Mouse (Mus musculus): ENCODE data around the gene 2410002F23Rik. TPM values are rescaled to one million over a fixed set of nuclear protein-coding genes. Genes with fewer than 3 reads are reported as not detected.
"Not testable (repeated sequence)": the region's sequence is repeated elsewhere in the genome, so short reads cannot be mapped to it uniquely, and the experiment has no call there.

The 2410002F23Rik gene
- polyA plus RNA-seq, 1 experiment from 2014 or later: 209 TPM

DNA sequence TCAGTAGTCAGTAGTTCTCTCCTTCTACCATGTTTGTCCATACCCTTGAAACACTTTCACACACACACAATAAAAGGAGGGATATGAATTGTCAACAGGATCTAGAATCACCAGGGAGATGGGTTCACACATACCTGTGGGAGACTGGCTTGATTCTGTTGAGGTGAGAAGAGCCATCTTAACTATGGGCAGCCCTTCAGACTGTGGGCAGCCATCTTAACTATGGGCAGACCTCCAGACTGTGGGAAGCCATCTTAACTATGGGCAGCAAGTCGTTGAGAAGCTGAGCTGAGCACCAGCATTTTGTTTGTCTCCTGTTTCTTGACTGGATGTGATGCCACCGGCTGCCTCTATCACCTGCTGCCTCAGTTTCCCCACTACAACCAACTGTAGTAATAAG is 24.8 kb downstream of the 2410002F23Rik start:
- no peak overlapping the region for H3K27ac ChIP-seq
- H3K4me3 ChIP-seq: no peak overlapping the region
- no peak for DNase-seq (ENCODE audit: extremely low spot score, low spot score)
- H3K9me3 ChIP-seq: no peaks in the 10 kb centered on the region; the same call in 1 of the 2 replicates
- H3K27me3 ChIP-seq (ENCODE audit: poor library complexity, severe bottlenecking): peaks cover 38% of the 10 kb centered on the region
- H3K36me3 ChIP-seq (replicated peaks): no peaks in the 10 kb centered on the region
- H3K4me1 ChIP-seq: peaks cover 7% of the 10 kb centered on the region
- 77% methylated on average over 2 of the region's 2 CpGs for WGBS

DNA sequence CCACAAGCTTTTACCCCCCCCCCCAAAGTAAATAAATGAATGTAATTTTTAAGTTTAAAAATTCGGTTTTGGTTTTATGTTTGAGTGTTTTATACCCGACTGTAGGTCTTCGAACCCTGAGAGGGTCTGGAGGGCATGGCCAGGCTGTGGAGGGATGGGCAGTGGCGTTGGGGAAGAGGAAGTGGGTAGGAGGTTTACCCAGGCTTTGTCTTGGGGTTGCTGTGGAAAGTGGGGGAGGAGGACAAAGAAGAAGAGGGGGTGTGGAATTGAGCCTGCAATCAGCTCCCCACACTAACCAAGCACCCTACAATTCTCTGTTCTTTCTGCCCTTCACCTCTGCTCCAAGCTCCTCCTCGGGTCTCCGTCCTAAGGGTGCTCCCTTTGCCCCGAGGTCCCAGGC is 26.0 kb downstream of the 2410002F23Rik start:
- WGBS: 80% methylated on average over 7 of the region's 7 CpGs
- peaks cover 7% of the 10 kb centered on the region for H3K4me1 ChIP-seq
- no peak for DNase-seq (ENCODE audit: extremely low spot score, low spot score)
- H3K4me3 ChIP-seq: no peak overlapping the region
- no peaks in the 10 kb centered on the region for H3K36me3 ChIP-seq (replicated peaks)
- H3K27me3 ChIP-seq (ENCODE audit: poor library complexity, severe bottlenecking): peaks cover 29% of the 10 kb centered on the region
- no peaks in the 10 kb centered on the region; the same call in 1 of the 2 replicates for H3K9me3 ChIP-seq
- no peak overlapping the region for H3K27ac ChIP-seq

DNA sequence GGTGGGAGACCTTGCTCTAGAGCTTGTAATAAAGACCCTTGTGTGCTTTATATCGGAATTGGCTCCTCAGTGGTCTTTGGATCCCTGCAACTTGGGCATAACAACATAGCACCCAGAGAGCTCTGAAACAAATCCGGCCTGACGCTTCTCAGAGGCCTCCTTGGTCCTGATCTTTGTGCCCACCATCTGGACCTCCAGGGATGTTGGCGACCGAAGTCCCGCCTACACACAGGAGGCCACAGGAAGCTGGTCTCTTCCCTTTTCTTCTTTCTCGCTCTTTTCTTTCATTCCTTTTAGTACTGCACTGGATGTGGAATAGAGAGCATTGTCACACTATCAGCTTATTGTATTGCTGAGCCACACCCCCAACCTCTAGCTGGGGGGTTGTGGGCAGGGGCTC is 26.9 kb downstream of the 2410002F23Rik start:
- peaks cover 7% of the 10 kb centered on the region for H3K4me1 ChIP-seq
- H3K27ac ChIP-seq: no peak overlapping the region
- no peak for DNase-seq (ENCODE audit: extremely low spot score, low spot score)
- WGBS: 72% methylated on average over 7 of the region's 7 CpGs
- H3K36me3 ChIP-seq (replicated peaks): no peaks in the 10 kb centered on the region
- H3K4me3 ChIP-seq: no peak overlapping the region
- no peaks in the 10 kb centered on the region; the same call in 1 of the 2 replicates for H3K9me3 ChIP-seq
- peaks cover 27% of the 10 kb centered on the region for H3K27me3 ChIP-seq (ENCODE audit: poor library complexity, severe bottlenecking)

DNA sequence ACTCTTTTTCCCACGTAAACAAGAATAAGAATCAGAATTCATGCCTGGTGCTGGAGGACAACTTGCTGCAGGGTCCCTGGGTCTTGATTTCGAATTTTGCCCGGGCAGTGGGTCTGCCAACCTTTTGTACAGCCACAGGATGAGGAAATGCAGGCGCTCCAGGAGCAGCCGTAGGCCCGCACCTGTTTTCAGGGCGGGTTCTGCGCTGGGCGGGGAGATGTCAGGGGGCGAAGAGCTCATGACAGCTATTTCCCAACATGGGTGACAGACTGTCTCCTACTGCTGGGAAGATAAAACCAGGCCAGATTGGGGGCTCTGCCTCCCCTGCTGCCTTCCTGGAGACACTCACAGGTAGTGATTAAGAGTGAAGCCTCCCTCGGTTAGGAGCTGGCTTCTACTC is 27.6 kb downstream of the 2410002F23Rik start:
- peaks cover 7% of the 10 kb centered on the region for H3K4me1 ChIP-seq
- H3K9me3 ChIP-seq: no peaks in the 10 kb centered on the region; the same call in 1 of the 2 replicates
- DNase-seq (ENCODE audit: extremely low spot score, low spot score): no peak
- peaks cover 27% of the 10 kb centered on the region for H3K27me3 ChIP-seq (ENCODE audit: poor library complexity, severe bottlenecking)
- H3K36me3 ChIP-seq (replicated peaks): no peaks in the 10 kb centered on the region
- H3K27ac ChIP-seq: no peak overlapping the region
- WGBS: 46% methylated on average over 11 of the region's 11 CpGs
- H3K4me3 ChIP-seq: no peak overlapping the region

DNA sequence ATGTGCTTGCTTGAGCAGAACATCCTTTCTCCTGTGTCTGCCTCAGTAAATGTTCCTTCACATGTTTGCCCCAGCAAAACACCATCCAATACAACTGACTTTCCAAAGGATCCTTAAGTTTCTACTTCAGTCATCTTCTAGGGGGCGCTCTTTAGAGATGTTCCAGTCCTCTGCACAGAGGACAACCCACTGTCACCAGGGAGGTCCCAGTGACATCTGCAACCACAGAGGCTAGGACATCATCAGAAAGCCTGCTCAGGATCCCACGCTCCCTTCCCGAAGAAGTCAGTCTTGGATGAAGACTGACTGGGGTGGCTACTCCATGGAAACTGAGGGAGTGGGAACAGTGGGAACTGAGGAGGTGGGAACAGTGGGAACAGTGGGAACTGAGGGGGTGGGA is 29.0 kb downstream of the 2410002F23Rik start:
- DNase-seq (ENCODE audit: extremely low spot score, low spot score): no peak
- WGBS: 71% methylated on average over 3 of the region's 3 CpGs
- Histone ChIP-seq H3K27ac (no peak overlapping the region), H3K4me3 (no peak overlapping the region), H3K36me3 (replicated peaks) (no peaks in the 10 kb centered on the region), H3K4me1 (peaks cover 7% of the 10 kb centered on the region), H3K9me3 (no peaks in the 10 kb centered on the region; the same call in 1 of the 2 replicates), H3K27me3 (ENCODE audit: poor library complexity, severe bottlenecking) (peaks cover 27% of the 10 kb centered on the region)

- WGBS: 75% methylated on average over 10 of the region's 10 CpGs
- Histone ChIP-seq H3K27me3 (ENCODE audit: poor library complexity, severe bottlenecking) (peaks cover 27% of the 10 kb centered on the region), H3K36me3 (replicated peaks) (no peaks in the 10 kb centered on the region), H3K4me3 (no peak overlapping the region), H3K27ac (no peak overlapping the region), H3K9me3 (no peaks in the 10 kb centered on the region; the same call in 1 of the 2 replicates), H3K4me1 (peaks cover 7% of the 10 kb centered on the region)
- no peak for DNase-seq (ENCODE audit: extremely low spot score, low spot score)
Observed at GRCm38 (mm10) chr7:44276461-44277249, 30.1 kb downstream of the 2410002F23Rik start.

DNA sequence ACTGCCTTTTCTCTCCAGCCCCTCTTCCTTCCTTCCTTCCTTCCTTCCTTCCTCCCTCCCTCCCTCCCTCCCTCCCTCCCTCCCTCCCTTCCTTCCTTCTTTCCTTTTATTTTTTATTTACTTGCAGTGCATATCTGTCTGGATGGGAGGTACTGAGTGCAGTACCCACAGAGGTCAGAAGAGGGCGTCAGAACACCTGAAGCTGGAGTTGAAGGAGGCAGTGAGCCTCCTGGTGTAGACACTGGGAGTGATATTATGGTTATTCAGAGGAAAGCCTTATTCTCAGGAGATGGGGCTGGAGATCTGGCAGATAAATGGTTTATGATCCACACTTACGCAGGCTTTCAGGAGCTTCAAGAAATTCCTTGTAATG is 30.7 kb downstream of the 2410002F23Rik start:
- WGBS: 46% methylated on average over 2 of the region's 2 CpGs
- no peak overlapping the region for H3K27ac ChIP-seq

DNA sequence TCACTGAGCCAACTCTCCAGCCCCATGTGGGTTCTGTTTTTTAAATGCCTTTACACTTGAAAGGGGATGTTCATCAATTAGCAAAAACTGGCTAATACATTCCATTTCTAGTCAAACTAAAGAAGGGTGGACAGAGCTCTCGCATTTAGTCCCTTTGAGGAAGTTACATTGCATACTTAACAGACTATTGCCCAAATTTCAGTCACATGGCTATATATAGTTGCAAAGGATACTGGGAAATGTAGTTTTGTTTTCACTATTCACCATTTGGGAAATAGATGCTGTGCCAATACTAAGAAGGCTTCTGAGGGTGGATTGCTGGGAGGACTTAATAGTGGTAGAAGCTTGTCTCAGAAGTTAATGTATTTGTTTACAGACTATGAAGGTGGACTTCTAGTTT is 34.4 kb downstream of the 2410002F23Rik start:
- H3K36me3 ChIP-seq (replicated peaks): no peaks in the 10 kb centered on the region
- no peak overlapping the region for H3K27ac ChIP-seq
- H3K4me1 ChIP-seq: no peaks in the 10 kb centered on the region
- no peaks in the 10 kb centered on the region for H3K27me3 ChIP-seq (ENCODE audit: poor library complexity, severe bottlenecking)
- H3K4me3 ChIP-seq: no peak overlapping the region
- no peak for DNase-seq (ENCODE audit: extremely low spot score, low spot score)
- no peaks in the 10 kb centered on the region; the same call in 1 of the 2 replicates for H3K9me3 ChIP-seq
- 75% methylated on average over 1 of the region's 1 CpGs for WGBS

More for the DNA sequence above, 30.7 kb downstream of the 2410002F23Rik start:
- DNase-seq (ENCODE audit: extremely low spot score, low spot score): no peak
- H3K4me1 ChIP-seq: peaks cover 7% of the 10 kb centered on the region
- H3K9me3 ChIP-seq: no peaks in the 10 kb centered on the region; the same call in 1 of the 2 replicates
- peaks cover 27% of the 10 kb centered on the region for H3K27me3 ChIP-seq (ENCODE audit: poor library complexity, severe bottlenecking)
- no peak overlapping the region for H3K4me3 ChIP-seq
- no peaks in the 10 kb centered on the region for H3K36me3 ChIP-seq (replicated peaks)

DNA sequence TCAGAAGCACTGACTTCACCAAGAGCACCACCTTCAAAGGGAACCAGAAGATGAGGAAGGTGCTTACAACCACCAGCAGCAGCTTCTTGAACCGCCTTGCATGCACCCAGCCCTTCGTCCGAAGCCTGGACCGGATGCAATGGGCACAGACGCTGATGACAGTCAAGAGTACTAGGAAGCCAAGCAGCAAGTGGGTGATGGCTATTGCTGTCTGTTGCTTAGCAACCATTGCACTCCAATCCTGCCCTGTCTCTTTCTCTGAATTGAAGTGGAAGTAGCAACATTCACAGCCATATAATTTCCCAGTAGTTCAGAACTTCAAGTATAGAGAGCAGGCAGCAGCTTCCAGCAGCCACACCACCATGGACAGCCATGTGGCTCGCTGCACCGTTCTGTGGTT is 35.1 kb downstream of the 2410002F23Rik start:
- no peak for DNase-seq (ENCODE audit: extremely low spot score, low spot score)
- no peaks in the 10 kb centered on the region for H3K36me3 ChIP-seq (replicated peaks)
- H3K4me1 ChIP-seq: no peaks in the 10 kb centered on the region
- no peak overlapping the region for H3K4me3 ChIP-seq
- 83% methylated on average over 7 of the region's 7 CpGs for WGBS
- H3K27ac ChIP-seq: no peak overlapping the region
- no peaks in the 10 kb centered on the region for H3K9me3 ChIP-seq
- no peaks in the 10 kb centered on the region for H3K27me3 ChIP-seq (ENCODE audit: poor library complexity, severe bottlenecking)

- Histone ChIP-seq H3K27ac (no peak overlapping the region), H3K9me3 (0 out of 2 replicates have a peak, but pooled peaks cover 4% of the 10 kb centered on the region), H3K27me3 (ENCODE audit: poor library complexity, severe bottlenecking) (no peaks in the 10 kb centered on the region), H3K4me1 (no peaks in the 10 kb centered on the region), H3K36me3 (replicated peaks) (no peaks in the 10 kb centered on the region), H3K4me3 (no peak overlapping the region)
- WGBS: 72% methylated on average over 7 of the region's 7 CpGs
- DNase-seq (ENCODE audit: extremely low spot score, low spot score): no peak
Observed at GRCm38 (mm10) chr7:44287760-44288159, 41.2 kb downstream of the 2410002F23Rik start.

DNA sequence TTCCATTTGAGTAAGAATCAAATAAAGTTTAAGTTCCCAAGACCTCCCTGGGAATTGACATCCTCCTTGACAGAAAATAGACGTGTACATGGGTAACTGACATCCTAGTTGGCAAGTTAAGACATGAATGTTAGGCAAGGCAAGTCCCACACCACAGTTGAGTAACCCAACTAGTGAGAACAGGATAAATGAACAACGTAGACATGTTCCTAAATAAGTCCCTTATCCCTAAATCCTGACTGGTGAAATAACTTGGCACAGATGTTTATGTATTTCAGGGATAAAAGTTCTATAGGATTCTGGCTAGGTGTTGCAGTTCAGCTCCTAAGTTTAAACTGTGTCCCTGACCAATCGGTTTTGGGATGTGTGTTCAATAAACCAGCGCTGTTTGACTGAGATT is 44.5 kb downstream of the 2410002F23Rik start:
- H3K27ac ChIP-seq: no peak overlapping the region
- 0 out of 2 replicates have a peak, but pooled peaks cover 4% of the 10 kb centered on the region for H3K9me3 ChIP-seq
- no peaks in the 10 kb centered on the region for H3K36me3 ChIP-seq (replicated peaks)
- no peak for DNase-seq (ENCODE audit: extremely low spot score, low spot score)
- no peak overlapping the region for H3K4me3 ChIP-seq
- no peaks in the 10 kb centered on the region for H3K4me1 ChIP-seq
- H3K27me3 ChIP-seq (ENCODE audit: poor library complexity, severe bottlenecking): no peaks in the 10 kb centered on the region
- 83% methylated on average over 4 of the region's 4 CpGs for WGBS

DNA sequence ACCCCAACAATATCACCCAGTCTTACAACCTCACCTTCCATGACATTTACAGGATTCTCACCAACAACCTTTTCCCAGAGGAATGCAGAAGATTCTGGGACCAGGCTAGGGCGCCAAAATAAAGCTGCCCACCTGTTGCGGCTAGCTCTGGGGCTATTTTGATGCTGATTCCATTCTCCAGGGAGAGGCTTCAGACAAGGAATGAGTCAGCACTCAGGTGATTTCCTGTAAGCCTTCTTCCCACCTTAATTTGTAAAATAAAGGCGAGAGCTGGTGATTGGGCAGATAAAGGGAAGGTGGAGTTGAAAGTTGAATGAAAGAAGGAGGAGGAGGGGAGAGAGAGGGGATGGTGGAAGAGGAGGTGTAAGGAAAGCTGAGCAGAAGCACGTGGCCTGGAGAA is 44.9 kb downstream of the 2410002F23Rik start:
- no peaks in the 10 kb centered on the region for H3K4me1 ChIP-seq
- no peak overlapping the region for H3K27ac ChIP-seq
- 49% methylated on average over 4 of the region's 4 CpGs for WGBS
- H3K4me3 ChIP-seq: no peak overlapping the region
- no peaks in the 10 kb centered on the region for H3K27me3 ChIP-seq (ENCODE audit: poor library complexity, severe bottlenecking)
- H3K36me3 ChIP-seq (replicated peaks): no peaks in the 10 kb centered on the region
- DNase-seq (ENCODE audit: extremely low spot score, low spot score): no peak
- 0 out of 2 replicates have a peak, but pooled peaks cover 5% of the 10 kb centered on the region for H3K9me3 ChIP-seq

DNA sequence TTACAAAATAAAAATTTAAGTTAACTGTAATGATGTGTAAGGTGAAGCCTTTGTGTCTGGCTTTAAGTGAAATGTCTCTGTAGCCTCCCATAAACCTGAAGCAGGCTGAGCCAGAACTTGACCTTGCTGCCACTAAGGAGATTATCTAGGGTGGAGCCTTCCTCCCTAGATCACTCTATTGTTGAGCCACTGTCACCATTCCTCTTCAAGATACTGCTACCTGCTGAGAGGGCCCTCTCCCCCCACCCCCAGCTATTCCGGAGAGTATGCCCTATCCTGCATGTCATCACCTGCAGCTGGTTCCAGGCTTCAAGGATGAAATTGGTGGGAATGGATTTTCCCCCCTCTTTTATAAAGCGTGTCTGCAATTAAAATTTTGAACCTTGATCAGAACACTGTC is 51.0 kb downstream of the 2410002F23Rik start:
- not testable (repeated sequence) for H3K4me1 ChIP-seq; H3K36me3 ChIP-seq (replicated peaks); H3K27me3 ChIP-seq (ENCODE audit: poor library complexity, severe bottlenecking); H3K27ac ChIP-seq; DNase-seq (ENCODE audit: extremely low spot score, low spot score); H3K4me3 ChIP-seq; H3K9me3 ChIP-seq
- 85% methylated on average over 2 of the region's 2 CpGs for WGBS
